ENCODE assay signal across 9 mouse cellular contexts in the genomic region with DNA sequence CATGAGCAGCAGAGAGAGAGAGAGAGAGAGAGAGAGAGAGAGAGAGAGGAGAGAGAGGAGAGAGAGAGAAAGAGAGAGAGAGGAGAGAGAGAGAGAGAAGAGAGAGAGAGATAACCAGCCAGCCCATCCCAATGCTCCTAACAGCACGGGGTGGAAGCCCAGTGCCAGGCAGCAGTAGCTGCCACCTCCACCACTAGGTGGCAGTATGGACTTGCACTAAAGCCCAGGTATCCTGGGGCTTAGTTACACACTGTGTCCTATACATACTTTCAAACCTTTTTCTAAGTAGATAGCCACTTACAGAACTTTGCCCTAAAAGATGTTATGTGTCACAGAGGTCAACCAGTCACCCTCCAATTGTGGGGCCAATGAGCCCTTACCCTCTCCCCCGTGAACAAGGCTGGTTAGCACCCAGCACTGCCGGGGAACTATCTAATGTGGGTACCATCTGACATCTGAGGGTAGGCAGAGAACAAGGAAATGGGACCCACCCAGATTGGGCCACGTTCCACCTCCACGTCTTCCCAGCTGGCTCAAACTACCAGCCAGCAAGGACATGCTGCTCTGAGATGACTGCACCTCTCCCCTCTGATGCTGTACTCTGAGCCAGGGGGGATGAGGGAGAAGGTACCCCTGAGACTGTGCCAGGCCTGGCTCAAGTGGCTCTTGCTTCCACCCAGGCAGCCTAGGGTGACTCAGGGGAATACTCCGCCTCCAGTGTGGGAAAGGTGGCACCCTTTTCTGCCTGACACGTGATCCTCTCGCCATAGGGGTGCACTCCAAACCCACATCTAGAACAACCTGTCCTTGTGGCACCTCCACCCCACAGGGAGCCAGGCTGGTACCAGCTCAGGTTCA. TPM values are rescaled to one million over a fixed set of nuclear protein-coding genes. Genes with fewer than 3 reads are reported as not detected.
DNase-seq lines count a peak whose midpoint lies in the region; ATAC-seq lines count a peak whose summit lies in the region.
"Had no signal": no experiment of that assay in that cellular context is flagged by ENCODE, and none has a peak within 500 bp of the region (broad histone marks: within the 10 kb centered on the region; RNA-seq: fewer than 3 reads in every experiment).

No protein-coding gene starts in this region.

- H3K4me2 ChIP-seq in kidney, embryonic 14.5 days (replicated peaks; ENCODE audit: low read depth, low read length), result no peak overlapping the region
- no peak overlapping the region for H3K4me2 ChIP-seq in liver, embryonic 11.5 days
- H3K4me2 ChIP-seq in stomach, embryonic 14.5 days (replicated peaks; ENCODE audit: low read depth, low read length), result no peak overlapping the region
- H3K4me2 ChIP-seq: embryonic facial prominence, embryonic 12.5 days had no signal

- ATAC-seq in kidney, embryonic 14.5 days (ENCODE audit: low FRiP score, low TSS enrichment), result peak; percentile 78
- ATAC-seq in liver, embryonic 11.5 days (replicated peaks; ENCODE audit: low FRiP score), result peak; percentile 82
- ATAC-seq in stomach, embryonic 14.5 days (ENCODE audit: insufficient number of reproducible peaks, insufficient read depth, low FRiP score, low read depth), result 0 out of 2 replicates have a peak, but pooled peaks have one; percentile 53

- H3K4me1 ChIP-seq in embryonic facial prominence, embryonic 10.5 days, result peaks cover 27% of the 10 kb centered on the region
- H3K4me1 ChIP-seq in kidney, embryonic 14.5 days (ENCODE audit: control insufficient read depth, insufficient read depth, low read length), result peaks cover 6% of the 10 kb centered on the region; the same call in 1 of the 2 replicates
- peaks cover 17% of the 10 kb centered on the region for H3K4me1 ChIP-seq in liver, embryonic 11.5 days (replicated peaks; ENCODE audit: control insufficient read depth, insufficient read depth, low read length)
- H3K4me1 ChIP-seq in stomach, embryonic 14.5 days (ENCODE audit: control insufficient read depth, insufficient read depth, low read length), result peaks cover 11% of the 10 kb centered on the region; the same call in 1 of the 2 replicates

- peak; percentile 86 for DNase-seq in A20 (ENCODE audit: low read depth, low spot score)
- peak; percentile 89 for DNase-seq in adrenal gland, postnatal 10 days
- peak; percentile 79 for DNase-seq in embryonic facial prominence, embryonic 10.5 days (ENCODE audit: low spot score)
- peak; percentile 75 to 78 for DNase-seq in heart, adult 9 months (ENCODE audit: low spot score in 2 of 2)
- peak; percentile 67 for DNase-seq in liver, embryonic 11.5 days (ENCODE audit: low spot score)
- DNase-seq in naive thymus-derived CD4-positive, alpha-beta T cell, adult 2 months (ENCODE audit: low read depth), result peak; percentile 95

- WGBS in embryonic facial prominence, embryonic 10.5 days, result 67% methylated on average over 8 of the region's 8 CpGs
- 74% methylated on average over 8 of the region's 8 CpGs for WGBS in kidney, embryonic 14.5 days
- 62% methylated on average over 8 of the region's 8 CpGs for WGBS in liver, embryonic 11.5 days
- 67% methylated on average over 8 of the region's 8 CpGs for WGBS in stomach, embryonic 14.5 days

- H3K9me3 ChIP-seq in embryonic facial prominence, embryonic 10.5 days, result no peaks in the 10 kb centered on the region
- no peaks in the 10 kb centered on the region for H3K9me3 ChIP-seq in kidney, embryonic 14.5 days (ENCODE audit: control insufficient read depth, low read length)
- H3K9me3 ChIP-seq in liver, embryonic 11.5 days (ENCODE audit: control insufficient read depth, low read length), result no peaks in the 10 kb centered on the region
- no peaks in the 10 kb centered on the region for H3K9me3 ChIP-seq in stomach, embryonic 14.5 days (ENCODE audit: control insufficient read depth, low read depth, low read length)
- H3K9me3 ChIP-seq: embryonic facial prominence, embryonic 12.5 days had no signal

- peaks cover 92% of the 10 kb centered on the region for H3K36me3 ChIP-seq in embryonic facial prominence, embryonic 10.5 days (replicated peaks)
- peaks cover 38% of the 10 kb centered on the region for H3K36me3 ChIP-seq in kidney, embryonic 14.5 days (ENCODE audit: control insufficient read depth, insufficient read depth, low read length)
- peaks cover 15% of the 10 kb centered on the region for H3K36me3 ChIP-seq in liver, embryonic 11.5 days (ENCODE audit: control insufficient read depth, insufficient read depth, low read length)
- H3K36me3 ChIP-seq in stomach, embryonic 14.5 days (ENCODE audit: control insufficient read depth, insufficient read depth, low read length), result peaks cover 11% of the 10 kb centered on the region

- H3K9ac ChIP-seq in kidney, embryonic 14.5 days (ENCODE audit: low read depth, low read length), result no peak overlapping the region
- no peak overlapping the region for H3K9ac ChIP-seq in liver, embryonic 11.5 days (ENCODE audit: low read depth, low read length)
- H3K9ac ChIP-seq in stomach, embryonic 14.5 days (replicated peaks; ENCODE audit: low read depth, low read length), result no peak overlapping the region

- H3K27me3 ChIP-seq in embryonic facial prominence, embryonic 10.5 days (replicated peaks; ENCODE audit: low read depth, poor library complexity, severe bottlenecking), result no peaks in the 10 kb centered on the region
- no peaks in the 10 kb centered on the region for H3K27me3 ChIP-seq in kidney, embryonic 14.5 days (ENCODE audit: control insufficient read depth, insufficient read depth, low read length)
- H3K27me3 ChIP-seq in liver, embryonic 11.5 days (replicated peaks; ENCODE audit: control insufficient read depth, insufficient read depth, low read length), result no peaks in the 10 kb centered on the region
- no peaks in the 10 kb centered on the region for H3K27me3 ChIP-seq in stomach, embryonic 14.5 days (ENCODE audit: control insufficient read depth, insufficient read depth, low read length)
- H3K27me3 ChIP-seq: embryonic facial prominence, embryonic 12.5 days had no signal

- H3K4me3 ChIP-seq in embryonic facial prominence, embryonic 10.5 days, result no peak overlapping the region
- H3K4me3 ChIP-seq in kidney, embryonic 14.5 days (ENCODE audit: low read length), result no peak overlapping the region
- H3K4me3 ChIP-seq in liver, embryonic 11.5 days (ENCODE audit: low read depth, low read length), result no peak overlapping the region
- no peak overlapping the region for H3K4me3 ChIP-seq in stomach, embryonic 14.5 days (ENCODE audit: low read depth, low read length)
- H3K4me3 ChIP-seq: embryonic facial prominence, embryonic 12.5 days had no signal

- H3K27ac ChIP-seq in embryonic facial prominence, embryonic 10.5 days (replicated peaks), result peak overlapping the region; percentile 30; the same call in 1 of the 2 replicates
- H3K27ac ChIP-seq in kidney, embryonic 14.5 days (ENCODE audit: low read depth, low read length), result no peak overlapping the region
- H3K27ac ChIP-seq in liver, embryonic 11.5 days (ENCODE audit: low read depth, low read length), result no peak overlapping the region
- H3K27ac ChIP-seq in stomach, embryonic 14.5 days (ENCODE audit: low read length), result no peak overlapping the region

RNA-seq across cellular contexts. Expression of gene Fbxl18, which starts 15.7 kb away (rescaled TPM):
- 10 to 100 TPM in 1 of 2 experiments, 1 to 10 TPM in 1; 9.4 to 12.7 TPM for total RNA-seq in adrenal gland, postnatal 10 days (2021)
- 25.6 and 25.9 TPM in 2 replicates for polyA plus RNA-seq in embryonic facial prominence, embryonic 10.5 days (2016; fragmentation: Nextera tagmentation; extraction: Ambion mirVana)
- 11.7 and 14.6 TPM in 2 replicates for polyA plus RNA-seq in kidney, embryonic 14.5 days (2014; fragmentation: Nextera tagmentation; extraction: Ambion mirVana)
- polyA plus RNA-seq in liver, embryonic 11.5 days (2014; fragmentation: Nextera tagmentation; extraction: Ambion mirVana), result 6.7 TPM in 2 replicates
- 9.1 and 10.5 TPM in 2 replicates for polyA plus RNA-seq in stomach, embryonic 14.5 days (2014; fragmentation: Nextera tagmentation; extraction: Ambion mirVana)

RNA-seq across cellular contexts. Expression of gene Actb, which starts 27.0 kb away (rescaled TPM):
- total RNA-seq in adrenal gland, postnatal 10 days (2021), result 1,000 to 10,000 TPM; 2,913 to 2,936 TPM
- 15,960 and 16,856 TPM in 2 replicates for polyA plus RNA-seq in embryonic facial prominence, embryonic 10.5 days (2016; fragmentation: Nextera tagmentation; extraction: Ambion mirVana)
- 14,375 and 16,963 TPM in 2 replicates for polyA plus RNA-seq in kidney, embryonic 14.5 days (2014; fragmentation: Nextera tagmentation; extraction: Ambion mirVana)
- polyA plus RNA-seq in liver, embryonic 11.5 days (2014; fragmentation: Nextera tagmentation; extraction: Ambion mirVana), result 11,958 and 12,749 TPM in 2 replicates
- polyA plus RNA-seq in stomach, embryonic 14.5 days (2014; fragmentation: Nextera tagmentation; extraction: Ambion mirVana), result 17,142 and 17,567 TPM in 2 replicates
